Mouse (Mus musculus) gastrocnemius, adult 2 months (tissue): ENCODE results near the gene Ehd1. TPM values are rescaled to one million over a fixed set of nuclear protein-coding genes. Genes with fewer than 3 reads are reported as not detected.

ENCODE experiments used
- DNase-seq: peaks from one replicate; pipeline ENCODE4 v3.0.0; 2022
- H3K27ac ChIP-seq: fragments of 200-600 bp; 2 replicates; pipeline ENCODE4 v1.8.1; 2022; ENCODE audit warnings: mild to moderate bottlenecking
- H3K4me3 ChIP-seq: fragments of 200-600 bp; 2 replicates; pipeline ENCODE4 v1.8.1; 2022; ENCODE audit warnings: mild to moderate bottlenecking, moderate library complexity
- CTCF ChIP-seq: fragments of 200-600 bp; IDR thresholded peaks from 2 replicates; pipeline ENCODE4 v1.8.1; 2022; ENCODE audit warnings: antibody characterized with exemption, mild to moderate bottlenecking, moderate library complexity
- intact Hi-C: fragments of 180-260 bp; cut with DNase I; formaldehyde crosslinking; loops from one replicate; pipeline ENCODE4 v1.15.1; 2025
- total RNA-seq, 2 experiments: library from RNA; stranded (reverse); gene quantifications; 2 replicates each; pipeline ENCODE4 v1.2.3; 2021

The Ehd1 gene
- total RNA-seq, 2 experiments from 2014 or later: 28.4 to 32.3 TPM

GRCm38 (mm10) chr19:6273592-6273991 lies 2.9 kb upstream of the Ehd1 start:
- TF ChIP-seq CTCF: no peak
- intact Hi-C loops: no loop called here
- no peak for DNase-seq
- Histone ChIP-seq H3K4me3 (no peak overlapping the region), H3K27ac (peak overlapping the region; percentile 81)

DNA sequence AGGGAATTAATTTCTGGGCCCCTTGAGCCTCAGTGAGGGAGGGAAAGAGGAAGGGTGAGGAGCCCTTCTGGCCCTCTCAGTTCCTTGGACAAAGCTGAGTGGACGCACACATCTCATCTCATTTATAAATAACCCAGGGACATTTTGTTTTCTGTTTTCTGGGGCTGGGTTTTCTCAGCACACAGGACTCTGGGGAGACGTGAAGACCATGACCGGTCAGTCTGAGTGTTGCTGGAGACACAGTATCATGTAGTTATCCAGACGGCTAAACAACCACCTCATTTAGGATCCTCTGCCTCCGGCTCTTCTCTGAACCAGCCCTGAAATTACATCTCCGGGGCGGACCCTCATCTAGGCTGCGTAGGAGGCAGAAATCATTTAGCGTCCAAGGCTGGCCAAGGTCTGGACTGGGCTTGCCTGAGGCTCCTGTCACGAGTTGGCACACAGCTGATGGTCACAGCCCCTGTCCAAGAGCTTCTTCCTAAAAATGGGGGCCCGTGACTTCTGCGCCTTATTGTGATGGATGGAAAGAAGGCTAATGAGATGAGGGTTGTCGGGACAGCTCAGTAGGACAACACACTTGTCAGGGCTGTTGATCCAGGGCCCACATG lies 2.4 kb upstream of the Ehd1 start:
- no peak for TF ChIP-seq CTCF
- Histone ChIP-seq H3K4me3 (no peak overlapping the region), H3K27ac (peak overlapping the region; percentile 81)
- intact Hi-C loops: no loop called here
- DNase-seq: peak; percentile 50

DNA sequence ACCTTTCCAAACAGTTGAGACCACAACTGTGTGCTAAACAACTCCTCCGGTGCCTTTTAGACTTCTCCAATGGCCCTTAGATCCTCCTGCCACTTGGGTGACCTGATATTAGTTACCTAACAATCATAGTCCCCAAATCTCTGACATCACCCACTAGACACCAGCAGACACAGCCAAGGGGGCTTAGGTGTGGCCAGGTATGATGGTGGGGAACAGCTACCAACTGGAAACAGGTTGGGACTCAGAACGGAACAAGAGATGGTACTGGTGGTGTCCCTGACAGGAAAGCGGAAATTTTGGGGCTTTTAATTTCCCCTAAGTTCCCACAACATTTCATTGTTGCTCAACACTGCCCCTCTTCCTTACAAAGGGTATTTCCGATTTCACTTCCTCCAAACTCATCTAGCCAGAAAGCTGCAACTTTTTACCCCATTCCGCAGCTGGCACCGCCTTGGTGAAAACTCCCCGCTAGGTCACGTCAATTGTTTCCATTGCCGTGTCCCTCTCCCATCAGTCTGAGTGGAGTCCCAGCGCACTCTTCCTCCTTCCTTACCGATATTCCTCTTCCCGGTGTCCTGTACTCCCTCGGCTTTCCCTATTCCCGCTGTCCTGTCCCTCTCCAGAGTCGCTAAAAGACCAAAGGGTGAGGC lies 660 bp upstream of the Ehd1 start:
- DNase-seq: no peak
- TF ChIP-seq CTCF: no peak; the same call in 1 of the 2 replicates
- Histone ChIP-seq H3K27ac (peak overlapping the region; percentile 97), H3K4me3 (peak overlapping the region; percentile 98)
- intact Hi-C loops: loop anchor here (2.0 kb wide), 1 partner anchor 29 kb away; no protein-coding TSS in a partner anchor

- intact Hi-C loops: loop anchor here (2.0 kb wide), 1 partner anchor 27 kb away; no protein-coding TSS in a partner anchor
- peak overlapping the region; percentile 98 for H3K4me3 ChIP-seq
- peak; percentile 86 for DNase-seq
- H3K27ac ChIP-seq: peak overlapping the region; percentile 97
- TF ChIP-seq CTCF: no peak
Measured at GRCm38 (mm10) chr19:6277661-6278438, 1.3 kb downstream of the Ehd1 start.

DNA sequence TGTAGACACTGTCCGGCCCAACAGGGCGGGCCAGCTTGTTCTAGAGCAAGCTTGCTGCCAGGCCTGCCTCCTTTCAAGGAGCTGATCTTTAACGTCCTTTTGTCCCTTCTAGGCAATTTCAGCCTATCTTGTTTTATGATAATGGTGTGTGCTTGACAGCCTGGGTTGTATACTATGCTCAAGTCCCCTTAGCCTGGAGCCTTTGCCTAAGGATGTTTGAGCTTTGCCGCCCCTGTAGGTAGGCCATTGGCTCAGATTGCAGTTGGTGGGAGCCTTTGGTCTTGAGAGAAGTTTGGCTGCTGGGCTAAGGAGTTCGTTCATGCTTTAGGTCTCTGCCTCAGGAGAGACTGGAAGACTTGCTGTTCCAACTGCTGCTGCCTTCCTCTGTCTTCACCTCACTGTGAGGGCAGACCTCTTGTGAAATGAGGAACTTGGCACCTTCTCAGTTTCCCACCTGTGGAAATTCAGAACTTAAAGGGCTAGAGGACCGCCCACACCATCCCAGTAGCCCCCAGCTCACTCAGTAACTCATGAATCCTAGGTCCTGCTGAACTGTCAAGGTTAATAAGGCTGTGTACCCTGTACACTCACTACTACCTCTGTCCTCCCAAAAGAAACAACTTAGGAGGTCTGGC lies 2.0 kb downstream of the Ehd1 start:
- no peak for TF ChIP-seq CTCF
- DNase-seq: no peak
- peak overlapping the region; percentile 98 for H3K4me3 ChIP-seq
- intact Hi-C loops: no loop called here
- H3K27ac ChIP-seq: peak overlapping the region; percentile 97

DNA sequence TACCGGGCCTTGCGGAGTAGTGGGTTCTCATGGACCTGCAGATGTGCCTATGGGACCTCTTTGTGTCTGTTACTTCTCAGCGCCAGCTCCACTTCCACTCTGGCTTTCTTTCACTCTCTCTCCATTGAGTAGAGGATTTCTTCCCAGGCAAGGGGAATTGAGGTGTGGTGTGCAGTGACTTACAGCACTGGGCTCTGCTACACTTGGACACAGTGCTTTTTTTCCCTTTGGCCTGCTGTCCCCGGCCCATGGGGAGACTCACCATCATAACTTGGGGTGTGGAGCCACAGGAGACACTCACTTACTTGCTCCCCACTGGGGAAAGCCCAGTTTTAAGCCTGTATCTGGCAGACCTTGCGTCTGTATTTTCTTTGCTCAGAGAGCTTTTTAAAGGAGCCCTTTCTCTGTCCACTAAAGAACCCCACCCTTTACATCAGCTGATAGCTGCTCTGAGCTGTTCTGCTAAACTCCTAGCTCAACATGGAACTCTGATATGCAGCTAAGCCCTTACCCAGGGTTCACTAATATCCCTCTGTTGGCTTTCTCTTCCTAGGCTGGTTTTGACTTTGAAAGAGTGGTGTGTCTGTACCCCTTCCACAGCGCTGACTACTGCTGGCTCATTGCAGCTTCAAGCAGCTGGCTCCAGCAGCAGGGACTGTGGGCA lies 3.1 kb downstream of the Ehd1 start:
- Histone ChIP-seq H3K27ac (peak overlapping the region; percentile 97), H3K4me3 (peak overlapping the region; percentile 98)
- no peak for TF ChIP-seq CTCF
- DNase-seq: no peak
- intact Hi-C loops: no loop called here

DNA sequence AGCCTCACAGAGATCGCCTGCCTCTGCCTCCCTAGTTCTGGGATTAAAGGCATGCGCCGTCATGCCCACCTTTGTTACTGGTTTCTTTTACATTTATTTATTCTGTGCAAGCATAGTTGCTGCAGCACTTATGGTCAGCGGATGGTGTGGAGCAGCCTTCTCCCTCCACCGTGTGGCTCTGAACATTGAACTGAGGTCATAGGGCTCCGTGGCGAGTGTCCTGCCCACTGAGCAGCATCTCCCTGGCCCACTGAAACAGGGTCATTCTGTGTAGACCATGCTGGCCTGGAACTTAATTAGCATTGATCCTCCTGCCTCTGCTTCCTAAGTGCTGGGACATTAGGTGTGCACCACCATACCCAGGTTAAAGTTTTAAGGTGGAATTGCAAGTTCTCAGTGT lies 4.0 kb downstream of the Ehd1 start:
- no peak for DNase-seq
- Histone ChIP-seq H3K4me3 (peak overlapping the region; percentile 98), H3K27ac (peak overlapping the region; percentile 97)
- no peak for TF ChIP-seq CTCF
- intact Hi-C loops: no loop called here

GRCm38 (mm10) chr19:6281122-6282020 lies 4.8 kb downstream of the Ehd1 start:
- TF ChIP-seq CTCF: no peak
- Histone ChIP-seq H3K4me3 (peak overlapping the region; percentile 98), H3K27ac (peak overlapping the region; percentile 97)
- intact Hi-C loops: no loop called here
- DNase-seq: no peak

DNA sequence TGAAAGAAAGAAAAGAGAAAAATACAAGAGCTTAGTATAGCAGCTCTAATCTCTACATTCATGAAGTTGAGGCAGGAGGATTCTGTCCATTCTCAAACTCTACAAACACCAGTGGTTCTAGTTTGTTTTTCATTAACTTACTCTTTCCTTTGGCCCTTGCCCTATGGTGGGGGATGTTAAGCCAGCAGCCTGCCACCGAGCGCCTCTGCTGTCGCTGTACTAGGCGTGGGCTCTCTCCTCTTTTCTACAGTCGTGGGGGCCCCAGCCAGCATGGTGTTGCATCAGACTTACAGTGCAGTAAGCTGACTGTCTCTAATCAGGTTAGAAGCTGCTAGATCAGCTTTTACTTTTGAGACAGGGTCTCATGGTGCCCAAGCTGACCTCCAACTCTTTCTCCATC lies 6.5 kb downstream of the Ehd1 start:
- no peak for DNase-seq
- H3K27ac ChIP-seq: peak overlapping the region; percentile 88

GRCm38 (mm10) chr19:6284502-6284901 lies 8.0 kb downstream of the Ehd1 start:
- H3K27ac ChIP-seq: peak overlapping the region; percentile 88
- intact Hi-C loops: no loop called here
- no peak for TF ChIP-seq CTCF
- no peak for DNase-seq
- H3K4me3 ChIP-seq: peak overlapping the region; percentile 55

More for the DNA sequence above, 6.5 kb downstream of the Ehd1 start:
- intact Hi-C loops: no loop called here
- TF ChIP-seq CTCF: no peak
- no peak overlapping the region; the same call in none of the 2 replicates for H3K4me3 ChIP-seq

GRCm38 (mm10) chr19:6285226-6285625 lies 8.7 kb downstream of the Ehd1 start:
- peak overlapping the region; percentile 55 for H3K4me3 ChIP-seq
- no peak for TF ChIP-seq CTCF
- intact Hi-C loops: no loop called here
- DNase-seq: no peak
- H3K27ac ChIP-seq: peak overlapping the region; percentile 88
